Mouse (Mus musculus): ENCODE data around the gene Defb29.
A peak's percentile ranks its signal among the peaks of the same experiment; 100 is the strongest.

Gene Defb29

GRCm38 (mm10) chr2:152503950-152504349 lies 35.9 kb downstream of the Defb29 start:
- DNase-seq (ENCODE audit: low read depth, low spot score) = no peak

DNA sequence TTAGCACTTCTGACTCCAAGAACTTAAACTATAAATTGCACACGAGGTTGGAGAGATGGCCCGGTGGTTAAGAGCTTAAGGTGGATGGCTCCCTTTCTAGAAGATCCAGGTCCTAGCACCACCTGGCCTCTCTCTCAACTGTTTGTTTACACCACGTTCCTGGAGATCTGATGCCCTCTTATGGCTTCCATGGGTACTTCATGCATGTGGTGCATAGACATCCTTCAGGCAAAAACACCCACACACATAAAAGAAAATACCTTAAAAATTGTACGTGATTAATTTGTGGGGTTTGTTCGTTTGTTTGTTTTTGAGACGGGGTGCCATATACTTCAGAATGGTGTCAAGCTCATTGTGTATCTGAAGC lies 39.1 kb downstream of the Defb29 start:
- DNase-seq (ENCODE audit: low read depth, low spot score) = peak; percentile 26

- no peak for DNase-seq (ENCODE audit: low read depth, low spot score)
These were observed 39.6 kb downstream of the Defb29 start for GRCm38 (mm10) chr2:152500204-152500862.

DNA sequence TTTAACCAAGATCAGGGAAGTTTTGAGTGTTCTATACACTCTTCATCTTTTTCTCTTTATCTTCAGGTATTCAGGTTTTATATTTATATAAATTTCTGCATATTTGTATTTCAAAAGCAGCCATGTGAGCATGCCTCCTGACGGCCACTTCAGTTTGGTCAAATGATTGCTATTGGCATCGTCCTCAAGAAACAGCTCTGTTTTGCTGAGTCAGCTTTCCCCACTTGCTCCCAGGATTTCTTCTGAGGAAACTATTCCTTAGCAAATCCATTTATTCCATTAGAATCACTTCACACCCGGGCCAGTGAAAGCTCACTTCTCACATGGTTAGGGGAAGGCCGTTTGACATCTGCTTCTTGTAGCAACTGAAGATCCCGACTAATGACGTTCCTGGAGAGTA lies 41.9 kb downstream of the Defb29 start:
- DNase-seq (ENCODE audit: low read depth, low spot score) = no peak

GRCm38 (mm10) chr2:152493151-152493550 lies 46.7 kb downstream of the Defb29 start:
- no peak for DNase-seq (ENCODE audit: low read depth, low spot score)

- no peak for DNase-seq (ENCODE audit: low read depth, low spot score)
These were observed 49.9 kb downstream of the Defb29 start, which contains the start of gene Defb22 for GRCm38 (mm10) chr2:152490038-152490437. Defb22 (minus strand) TSS chr2:152490138.
